Mouse (Mus musculus): Measurements from ENCODE around the gene Il1b.

- no peak for TF ChIP-seq CTCF (IDR thresholded peaks at IDR 0.05; ENCODE audit: borderline replicate concordance, insufficient read depth, low read length)
- TF ChIP-seq POLR2A (IDR thresholded peaks at IDR 0.05; ENCODE audit: low read depth, low read length) = no peak
Measured at GRCm38 (mm10) chr2:129330540-129330939, 40.4 kb downstream of the Il1b start.

Data from embryonic fibroblast, embryonic 13.5 days (primary cell).